Mouse (Mus musculus): ENCODE measurements at regions not wholly inside any gene's neighbourhood (a gene's known extent, or its start where the extent isn't known, plus 50 kb on each side); places are given as distances from the start of the nearest gene placed in this dataset.

DNA sequence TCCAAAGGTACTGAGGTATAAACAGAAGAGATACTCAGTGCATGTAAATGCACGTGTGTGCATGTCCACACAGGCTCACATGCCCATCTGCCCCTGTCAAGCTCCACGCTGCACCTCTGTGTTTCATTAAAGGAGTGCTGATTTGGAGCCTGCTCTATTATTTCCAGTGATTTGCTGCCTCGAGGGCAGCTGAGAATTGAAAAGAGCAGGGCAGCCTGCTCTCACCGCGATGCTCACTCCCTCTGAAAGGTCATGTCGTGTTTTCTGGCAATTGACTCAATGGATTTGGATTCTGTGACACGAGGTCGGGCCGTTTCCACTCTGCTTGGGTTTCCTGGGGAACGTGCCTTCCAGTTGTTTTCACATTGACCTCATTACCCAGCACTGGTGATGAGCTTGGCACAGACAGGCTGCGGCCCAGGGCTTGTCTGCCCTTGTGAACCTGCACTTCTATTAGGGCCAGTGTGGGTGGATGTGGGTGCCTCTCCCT is 167.1 kb downstream of the Fam169b start:
- DNase-seq, result no peak

DNA sequence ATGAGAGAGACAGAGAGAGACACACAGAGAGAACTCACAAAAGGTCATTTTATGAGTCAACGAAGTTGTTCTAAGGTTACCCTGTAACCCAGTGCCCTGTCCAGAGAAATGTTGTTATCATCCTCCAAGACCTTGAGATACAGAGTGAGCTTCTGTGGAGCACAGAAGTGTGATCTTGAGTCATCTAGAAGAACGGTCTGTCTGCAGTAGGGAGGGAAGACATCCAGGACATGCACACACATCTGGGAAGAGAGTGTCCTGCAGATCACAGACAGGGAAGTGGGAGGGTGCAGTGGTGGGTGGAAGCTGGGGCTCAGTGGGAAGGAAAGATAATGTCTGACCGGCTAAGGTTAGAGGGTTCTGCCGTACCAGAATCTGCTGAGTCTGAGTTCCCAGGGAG is 155.3 kb downstream of the Fam169b start:
- no peak for DNase-seq

DNA sequence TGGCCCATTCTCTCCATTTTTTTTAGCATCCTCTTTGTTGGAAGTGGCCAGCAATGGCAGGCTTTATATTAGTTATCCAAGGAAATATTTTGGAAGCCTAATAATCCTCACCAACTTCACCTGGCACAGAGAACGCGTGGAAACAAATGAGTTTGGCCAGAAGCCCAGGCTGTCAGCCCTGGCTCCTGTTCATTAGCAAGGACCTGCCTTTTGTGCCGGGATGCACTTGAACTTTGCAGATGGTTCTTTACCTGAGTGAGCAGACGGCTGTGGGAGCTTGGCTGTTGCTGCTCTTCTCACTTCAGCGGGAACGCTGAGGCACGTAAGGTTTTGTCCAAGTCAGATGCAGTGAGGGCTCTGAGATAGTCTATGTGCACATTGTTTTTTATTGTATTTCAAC is 142.3 kb downstream of the Fam169b start:
- no peak for DNase-seq

DNA sequence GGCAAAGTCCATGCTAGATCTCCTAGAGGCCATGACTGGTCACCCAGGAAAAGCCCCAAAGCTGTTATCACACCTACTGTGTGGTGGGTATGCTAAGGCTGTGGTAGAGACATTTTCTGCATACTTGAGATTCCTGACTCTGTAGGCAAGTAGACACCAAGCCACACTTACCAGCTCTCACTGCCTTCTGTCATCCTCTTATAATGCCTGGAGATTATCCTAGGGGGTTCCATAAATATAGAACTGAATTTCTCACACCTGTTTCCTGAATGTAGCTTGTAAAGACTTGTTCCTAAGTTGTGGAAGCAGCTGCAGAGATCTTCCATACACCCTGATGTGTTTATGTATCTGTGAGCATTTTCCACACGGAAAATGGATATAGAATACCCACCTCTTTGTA is 139.1 kb downstream of the Fam169b start:
- no peak for DNase-seq
